Mouse (Mus musculus) kidney, embryonic 15.5 days (tissue): ENCODE results near the gene Rimbp3. TPM values are rescaled to one million over a fixed set of nuclear protein-coding genes. Genes with fewer than 3 reads are reported as not detected.

Source experiments
- polyA plus RNA-seq: library from polyadenylated mRNA; unstranded; fragments of >200 nt; fragmentation: Nextera tagmentation; extraction: Ambion mirVana; gene quantifications from 2 replicates; pipeline ENCODE4 v1.2.1, GENCODE M21; 2015

The Rimbp3 gene
- polyA plus RNA-seq, 1 experiment from 2014 or later, result 0.73 TPM

Other genes with a start within 250 kb of the Rimbp3 start
- 164 and 172 TPM in 2 replicates for gene Mapk1, start 225.2 kb upstream of the Rimbp3 start, polyA plus RNA-seq
- gene Ypel1, start 138.9 kb upstream of the Rimbp3 start, polyA plus RNA-seq, result 37.8 and 43.5 TPM in 2 replicates
- gene Ppil2, start 97.3 kb upstream of the Rimbp3 start, polyA plus RNA-seq, result 134 and 145 TPM in 2 replicates
- 57.0 and 57.7 TPM in 2 replicates for gene 2610318N02Rik, start 83.4 kb upstream of the Rimbp3 start, polyA plus RNA-seq
- gene Sdf2l1, start 76.2 kb upstream of the Rimbp3 start, polyA plus RNA-seq, result 94.1 and 94.2 TPM in 2 replicates
- gene Ydjc, start 64.0 kb upstream of the Rimbp3 start, polyA plus RNA-seq, result 10.5 and 11.5 TPM in 2 replicates
- 0.53 and 0.60 TPM in 2 replicates for gene Ccdc116, start 61.4 kb upstream of the Rimbp3 start, polyA plus RNA-seq
- 360 and 379 TPM in 2 replicates for gene Ube2l3, start 6.0 kb upstream of the Rimbp3 start, polyA plus RNA-seq
- gene Hic2, start 25.0 kb downstream of the Rimbp3 start, polyA plus RNA-seq, result 4.6 and 4.8 TPM in 2 replicates
- gene Tmem191c, start 67.5 kb downstream of the Rimbp3 start, polyA plus RNA-seq, result 13.3 and 17.7 TPM in 2 replicates
- 1.9 and 3.2 TPM in 2 replicates for gene Serpind1, start 122.8 kb downstream of the Rimbp3 start, polyA plus RNA-seq
- 14.2 and 15.2 TPM in 2 replicates for gene Snap29, start 197.4 kb downstream of the Rimbp3 start, polyA plus RNA-seq
- 30.9 and 39.7 TPM in 2 replicates for gene Pi4ka, start 197.7 kb downstream of the Rimbp3 start, polyA plus RNA-seq
- 68.9 and 72.6 TPM in 2 replicates for gene Crkl, start 243.4 kb downstream of the Rimbp3 start, polyA plus RNA-seq